Mouse (Mus musculus) heart, postnatal 0 days (tissue): ENCODE measurements at regions not wholly inside any gene's neighbourhood (a gene's known extent, or its start where the extent isn't known, plus 50 kb on each side); places are given as distances from the start of the nearest gene placed in this dataset.

Source experiments
- ATAC-seq: fragments of 200-750 bp; cut with Nextera tagmentation; 2 replicates; pipeline ENCODE4 v1.8.0; 2017; ENCODE audit warnings: low read depth, moderate number of reproducible peaks, moderate library complexity; ENCODE audit not compliant: insufficient read depth
- DNase-seq: peaks from one replicate; pipeline ENCODE4 v3.0.0-alpha.2; 2016; ENCODE audit warnings: low spot score
- H3K27ac ChIP-seq: fragments of 300-500 bp; sonication (generic); 2 replicates; pipeline ENCODE4 v1.5.1; 2014; ENCODE audit warnings: low read depth, mild to moderate bottlenecking
- H3K27me3 ChIP-seq: fragments of 300-500 bp; sonication (generic); 2 replicates; pipeline ENCODE4 v1.6.1; 2014; ENCODE audit warnings: low read length, mixed read lengths; ENCODE audit not compliant: control insufficient read depth, insufficient read depth
- H3K36me3 ChIP-seq: fragments of 300-500 bp; sonication (generic); replicated peaks from 2 replicates; pipeline ENCODE4 v1.6.1; 2014; ENCODE audit warnings: low read length, mixed read lengths; ENCODE audit not compliant: control insufficient read depth, insufficient read depth
- H3K4me1 ChIP-seq: fragments of 300-500 bp; sonication (generic); 2 replicates; pipeline ENCODE4 v1.6.1; 2014; ENCODE audit warnings: antibody characterized with exemption; ENCODE audit not compliant: control insufficient read depth, insufficient read depth
- H3K4me2 ChIP-seq: fragments of 300-500 bp; sonication (generic); 2 replicates; pipeline ENCODE4 v1.6.1; 2014; ENCODE audit warnings: low read depth, mild to moderate bottlenecking, low read length, moderate library complexity
- H3K4me3 ChIP-seq: fragments of 300-500 bp; sonication (generic); 2 replicates; pipeline ENCODE4 v1.5.1; 2014; ENCODE audit warnings: low read depth, low read length
- H3K9ac ChIP-seq: fragments of 300-500 bp; sonication (generic); replicated peaks from 2 replicates; pipeline ENCODE4 v1.6.1; 2014; ENCODE audit warnings: low read depth, low read length, mixed read lengths
- H3K9me3 ChIP-seq: fragments of 300-500 bp; sonication (generic); replicated peaks from 2 replicates; pipeline ENCODE4 v1.6.1; 2016; ENCODE audit warnings: low read length; ENCODE audit not compliant: control insufficient read depth
- CTCF ChIP-seq: IDR thresholded peaks from 2 replicates; pipeline ENCODE4 v1.5.1; 2016; ENCODE audit warnings: antibody characterized with exemption, control low read depth, low read depth
- EP300 ChIP-seq: IDR thresholded peaks from 2 replicates; pipeline ENCODE4 v1.6.1; 2016; ENCODE audit warnings: antibody characterized with exemption, low read depth
- WGBS: fragments of 180-500 bp; shearing (Covaris S2); extraction: QIAGEN DNeasy Blood & Tissue Kit; methylation state at CpG from one replicate; pipeline ENCODE4 v1.1.7; 2014; 5-methylcytosine and 5-hydroxymethylcytosine counted together

- no peak for DNase-seq
- Histone ChIP-seq H3K27me3 (no peaks in the 10 kb centered on the region), H3K9ac (no peak overlapping the region), H3K9me3 (no peaks in the 10 kb centered on the region), H3K36me3 (no peaks in the 10 kb centered on the region), H3K27ac (no peak overlapping the region), H3K4me3 (no peak overlapping the region), H3K4me2 (no peak overlapping the region), H3K4me1 (peaks cover 4% of the 10 kb centered on the region; the same call in 1 of the 2 replicates)
- ATAC-seq, result no peak
- WGBS, result 55% methylated on average over 6 of the region's 6 CpGs
- TF ChIP-seq EP300, result no peak
- no peak for TF ChIP-seq CTCF
These were observed 215.6 kb downstream of the Bcor start for GRCm38 (mm10) chrX:11944574-11944973.

- Histone ChIP-seq H3K36me3 (no peaks in the 10 kb centered on the region), H3K4me2 (no peak overlapping the region), H3K27me3 (no peaks in the 10 kb centered on the region), H3K4me3 (no peak overlapping the region), H3K27ac (no peak overlapping the region), H3K4me1 (peaks cover 4% of the 10 kb centered on the region; the same call in 1 of the 2 replicates), H3K9me3 (no peaks in the 10 kb centered on the region), H3K9ac (no peak overlapping the region)
- ATAC-seq (no peak), DNase-seq (no peak)
- TF ChIP-seq CTCF (no peak), EP300 (no peak)
- 60% methylated on average over 1 of the region's 1 CpGs for WGBS
These were observed 214.9 kb downstream of the Bcor start for GRCm38 (mm10) chrX:11945280-11945679.

GRCm38 (mm10) chrX:11952193-11952592 is 208.0 kb downstream of the Bcor start:
- Histone ChIP-seq H3K4me3 (no peak overlapping the region), H3K4me2 (no peak overlapping the region), H3K36me3 (no peaks in the 10 kb centered on the region), H3K9ac (no peak overlapping the region), H3K27ac (no peak overlapping the region), H3K27me3 (no peaks in the 10 kb centered on the region), H3K9me3 (no peaks in the 10 kb centered on the region), H3K4me1 (no peaks in the 10 kb centered on the region)
- peak; percentile 49; the same call in 1 of the 2 replicates for ATAC-seq
- TF ChIP-seq CTCF (no peak), EP300 (no peak)
- peak; percentile 23 for DNase-seq
- WGBS, result 36% methylated on average over 2 of the region's 2 CpGs

- no peaks in the 10 kb centered on the region for H3K36me3 ChIP-seq
- WGBS, result 55% methylated on average over 3 of the region's 3 CpGs
- no peaks in the 10 kb centered on the region for H3K27me3 ChIP-seq
- no peak for DNase-seq
- no peak for ATAC-seq
- no peak overlapping the region for H3K27ac ChIP-seq
- TF ChIP-seq CTCF (no peak), EP300 (no peak)
- H3K4me2 ChIP-seq, result no peak overlapping the region
- H3K9me3 ChIP-seq, result no peaks in the 10 kb centered on the region
- no peaks in the 10 kb centered on the region for H3K4me1 ChIP-seq
- no peak overlapping the region for H3K4me3 ChIP-seq
- no peak overlapping the region for H3K9ac ChIP-seq
These were observed 204.0 kb downstream of the Bcor start for GRCm38 (mm10) chrX:11956194-11956593.

- H3K4me1 ChIP-seq, result no peaks in the 10 kb centered on the region
- DNase-seq (no peak), ATAC-seq (no peak)
- no peak for TF ChIP-seq CTCF
- TF ChIP-seq EP300, result no peak
- no peaks in the 10 kb centered on the region for H3K27me3 ChIP-seq
- H3K9ac ChIP-seq, result no peak overlapping the region
- H3K27ac ChIP-seq, result no peak overlapping the region
- WGBS, result 64% methylated on average over 6 of the region's 6 CpGs
- no peaks in the 10 kb centered on the region for H3K36me3 ChIP-seq
- H3K4me3 ChIP-seq, result no peak overlapping the region
- H3K9me3 ChIP-seq, result no peaks in the 10 kb centered on the region
- no peak overlapping the region for H3K4me2 ChIP-seq
These were observed 203.1 kb downstream of the Bcor start for GRCm38 (mm10) chrX:11957011-11957410.

GRCm38 (mm10) chrX:11959871-11960552 is 200.1 kb downstream of the Bcor start:
- Histone ChIP-seq H3K27ac (no peak overlapping the region), H3K4me1 (no peaks in the 10 kb centered on the region), H3K36me3 (no peaks in the 10 kb centered on the region), H3K27me3 (no peaks in the 10 kb centered on the region), H3K4me2 (no peak overlapping the region), H3K9me3 (no peaks in the 10 kb centered on the region), H3K9ac (no peak overlapping the region), H3K4me3 (no peak overlapping the region)
- 61% methylated on average over 8 of the region's 8 CpGs for WGBS
- TF ChIP-seq CTCF (no peak), EP300 (no peak)
- ATAC-seq (no peak), DNase-seq (no peak)
